Mouse (Mus musculus) testis, adult 2 months (tissue): Measurements from ENCODE around the gene Fam228b.

Experiments used
- CTCF ChIP-seq: fragments of 200-500 bp; IDR thresholded peaks from 2 replicates; pipeline ENCODE4 v1.5.1; 2012; ENCODE audit warnings: low read depth, mild to moderate bottlenecking, inconsistent platforms, low read length, moderate library complexity; ENCODE audit not compliant: control insufficient read depth, insufficient read depth, insufficient replicate concordance
- POLR2A ChIP-seq: fragments of 200-500 bp; IDR thresholded peaks from 2 replicates; pipeline ENCODE4 v1.6.1; 2012; ENCODE audit warnings: low read depth, mild to moderate bottlenecking, inconsistent platforms, low read length, moderate library complexity; ENCODE audit not compliant: control insufficient read depth

DNA sequence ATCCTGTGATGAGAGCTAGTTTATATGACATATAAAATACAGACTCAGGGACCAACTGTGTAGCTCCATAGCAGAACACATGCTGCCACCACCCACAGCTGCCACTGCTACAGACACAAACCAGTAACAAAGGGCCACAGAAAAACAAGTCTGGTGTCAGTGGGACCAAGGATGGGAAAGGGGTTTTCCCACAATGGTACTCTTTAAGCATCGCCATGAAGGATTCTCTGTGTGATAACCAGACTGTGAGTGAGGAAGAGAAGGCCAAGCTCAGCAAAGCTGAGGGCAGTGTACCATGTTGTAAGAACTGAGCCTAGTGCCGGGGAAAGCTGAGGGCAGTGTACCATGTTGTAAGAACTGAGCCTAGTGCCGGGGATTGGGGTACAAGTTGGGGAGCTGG is 77.9 kb downstream of the Fam228b start:
- TF ChIP-seq CTCF = no peak
- no peak for TF ChIP-seq POLR2A
